Mouse (Mus musculus): ENCODE measurements around the gene Ttn. TPM values are rescaled to one million over a fixed set of nuclear protein-coding genes. Genes with fewer than 3 reads are reported as not detected.
A peak's percentile ranks its signal among the peaks of the same experiment; 100 is the strongest.

Ttn gene
- polyA plus RNA-seq, 1 experiment from 2014 or later, result 608 TPM

DNA sequence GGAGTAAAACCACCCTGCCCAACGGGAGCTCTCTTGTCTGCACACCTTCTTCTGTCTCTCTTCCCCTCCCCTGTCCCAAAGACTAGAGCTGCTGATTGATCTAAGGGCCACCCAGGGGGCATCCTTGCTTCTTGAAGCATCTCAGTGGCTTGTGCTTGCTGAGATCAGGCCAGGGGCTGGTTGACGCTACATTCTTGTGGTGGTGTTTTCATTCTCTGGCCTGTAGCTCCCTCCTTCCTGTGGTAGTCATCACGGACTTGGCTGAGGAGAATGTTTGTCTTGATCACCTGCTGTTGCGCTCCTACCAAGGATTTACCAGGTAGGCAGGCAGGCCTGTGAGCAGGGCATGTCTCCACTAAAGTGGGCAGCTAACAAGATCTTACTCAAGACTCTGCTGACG is 279.6 kb downstream of the Ttn start:
- no peak overlapping the region for H3K4me3 ChIP-seq (ENCODE audit: low read depth, low read length)
- H3K27ac ChIP-seq (ENCODE audit: low read depth, low read length), result no peak overlapping the region
- no peaks in the 10 kb centered on the region for H3K4me1 ChIP-seq (ENCODE audit: control insufficient read depth, insufficient read depth, low read length)
- ATAC-seq (replicated peaks; ENCODE audit: insufficient number of reproducible peaks, low FRiP score, low TSS enrichment), result no peak
- 70% methylated on average over 5 of the region's 5 CpGs for WGBS (ENCODE audit: insufficient replicate concordance)
- no peak overlapping the region for H3K4me2 ChIP-seq
- H3K9ac ChIP-seq (ENCODE audit: low read depth, low read length), result no peak overlapping the region
- H3K27me3 ChIP-seq (ENCODE audit: control insufficient read depth, insufficient read depth, low read length), result no peaks in the 10 kb centered on the region
- peaks cover 18% of the 10 kb centered on the region; the same call in 1 of the 2 replicates for H3K36me3 ChIP-seq (ENCODE audit: control insufficient read depth, insufficient read depth, low read length)
- no peaks in the 10 kb centered on the region for H3K9me3 ChIP-seq (replicated peaks; ENCODE audit: control insufficient read depth, low read length)

DNA sequence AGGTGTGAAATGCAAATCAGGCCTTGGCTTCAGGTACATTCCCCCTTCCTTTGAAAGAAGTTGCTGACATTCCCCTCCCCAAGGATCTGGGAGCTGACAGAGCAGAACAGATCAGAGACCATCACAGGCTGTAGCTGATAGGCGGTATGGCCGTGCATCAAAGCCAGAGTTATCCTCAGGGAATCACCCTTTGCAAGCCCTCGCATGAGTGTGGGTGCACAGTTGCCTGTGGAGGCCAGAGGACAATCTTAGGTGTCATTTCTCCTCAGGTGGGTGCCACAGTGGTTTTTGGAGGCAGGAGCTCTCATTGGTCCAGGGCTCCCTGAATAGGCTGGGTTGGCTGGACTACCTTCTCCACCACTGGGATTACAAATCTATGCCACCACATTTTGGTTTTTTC is 280.2 kb downstream of the Ttn start:
- peaks cover 18% of the 10 kb centered on the region; the same call in 1 of the 2 replicates for H3K36me3 ChIP-seq (ENCODE audit: control insufficient read depth, insufficient read depth, low read length)
- H3K9me3 ChIP-seq (replicated peaks; ENCODE audit: control insufficient read depth, low read length), result no peaks in the 10 kb centered on the region
- 83% methylated on average over 3 of the region's 3 CpGs for WGBS (ENCODE audit: insufficient replicate concordance)
- H3K4me1 ChIP-seq (ENCODE audit: control insufficient read depth, insufficient read depth, low read length), result no peaks in the 10 kb centered on the region
- H3K4me3 ChIP-seq (ENCODE audit: low read depth, low read length), result no peak overlapping the region
- ATAC-seq (replicated peaks; ENCODE audit: insufficient number of reproducible peaks, low FRiP score, low TSS enrichment), result no peak
- H3K9ac ChIP-seq (ENCODE audit: low read depth, low read length), result no peak overlapping the region
- H3K4me2 ChIP-seq, result no peak overlapping the region
- no peak overlapping the region for H3K27ac ChIP-seq (ENCODE audit: low read depth, low read length)
- H3K27me3 ChIP-seq (ENCODE audit: control insufficient read depth, insufficient read depth, low read length), result no peaks in the 10 kb centered on the region

DNA sequence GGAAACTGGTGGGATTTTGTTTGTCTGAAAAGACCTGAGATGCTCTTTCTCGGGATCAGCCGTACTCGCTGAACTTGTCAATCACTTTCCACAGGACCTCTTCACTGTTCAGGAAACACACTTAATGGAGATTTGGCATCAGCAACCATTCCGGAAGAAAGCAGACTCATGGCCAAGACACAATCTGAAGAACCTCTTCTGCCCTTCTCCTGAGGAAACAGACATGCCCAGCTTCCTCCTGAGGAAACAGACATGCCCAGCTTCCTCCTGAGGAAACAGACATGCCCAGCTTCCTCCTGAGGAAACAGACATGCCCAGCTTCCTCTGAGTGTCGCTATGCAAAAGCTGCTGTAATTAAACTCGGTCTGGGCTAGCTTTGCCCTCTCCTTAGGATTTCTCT is 287.1 kb downstream of the Ttn start:
- 71% methylated on average over 6 of the region's 6 CpGs for WGBS (ENCODE audit: insufficient replicate concordance)
- H3K27me3 ChIP-seq (ENCODE audit: control insufficient read depth, insufficient read depth, low read length), result no peaks in the 10 kb centered on the region
- H3K36me3 ChIP-seq (ENCODE audit: control insufficient read depth, insufficient read depth, low read length), result peaks cover 3% of the 10 kb centered on the region
- no peak overlapping the region for H3K4me3 ChIP-seq (ENCODE audit: low read depth, low read length)
- H3K9ac ChIP-seq (ENCODE audit: low read depth, low read length), result no peak overlapping the region
- no peaks in the 10 kb centered on the region for H3K4me1 ChIP-seq (ENCODE audit: control insufficient read depth, insufficient read depth, low read length)
- no peak overlapping the region for H3K27ac ChIP-seq (ENCODE audit: low read depth, low read length)
- ATAC-seq (replicated peaks; ENCODE audit: insufficient number of reproducible peaks, low FRiP score, low TSS enrichment), result no peak
- no peaks in the 10 kb centered on the region for H3K9me3 ChIP-seq (replicated peaks; ENCODE audit: control insufficient read depth, low read length)
- H3K4me2 ChIP-seq, result no peak overlapping the region

DNA sequence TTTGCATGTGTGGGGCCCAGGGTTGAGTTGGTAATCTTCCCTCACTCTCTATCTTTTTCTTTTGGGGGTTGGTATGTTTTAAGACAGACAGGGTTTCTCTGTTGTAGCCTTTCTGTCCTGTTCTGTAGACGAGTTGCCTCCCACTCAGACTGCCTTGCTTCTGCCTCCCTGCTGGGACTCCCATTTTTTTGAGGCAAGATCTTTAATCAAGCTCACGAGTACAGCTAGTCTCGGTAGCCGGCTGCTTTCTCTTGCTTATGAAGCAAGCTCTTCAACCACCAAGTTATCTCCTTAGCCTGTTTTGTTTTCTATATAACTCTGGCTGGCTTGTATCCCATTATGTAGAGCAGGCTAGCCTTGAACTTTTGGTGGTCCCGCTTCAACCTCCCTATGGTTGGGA is 288.6 kb downstream of the Ttn start:
- Histone ChIP-seq H3K27me3 (ENCODE audit: control insufficient read depth, insufficient read depth, low read length) (no peaks in the 10 kb centered on the region), H3K9ac (ENCODE audit: low read depth, low read length) (no peak overlapping the region), H3K9me3 (replicated peaks; ENCODE audit: control insufficient read depth, low read length) (no peaks in the 10 kb centered on the region), H3K4me2 (no peak overlapping the region), H3K4me3 (ENCODE audit: low read depth, low read length) (no peak overlapping the region), H3K27ac (ENCODE audit: low read depth, low read length) (no peak overlapping the region), H3K36me3 (ENCODE audit: control insufficient read depth, insufficient read depth, low read length) (peaks cover 3% of the 10 kb centered on the region), H3K4me1 (ENCODE audit: control insufficient read depth, insufficient read depth, low read length) (no peaks in the 10 kb centered on the region)
- no peak for ATAC-seq (replicated peaks; ENCODE audit: insufficient number of reproducible peaks, low FRiP score, low TSS enrichment)
- WGBS (ENCODE audit: insufficient replicate concordance), result 72% methylated on average over 5 of the region's 5 CpGs

DNA sequence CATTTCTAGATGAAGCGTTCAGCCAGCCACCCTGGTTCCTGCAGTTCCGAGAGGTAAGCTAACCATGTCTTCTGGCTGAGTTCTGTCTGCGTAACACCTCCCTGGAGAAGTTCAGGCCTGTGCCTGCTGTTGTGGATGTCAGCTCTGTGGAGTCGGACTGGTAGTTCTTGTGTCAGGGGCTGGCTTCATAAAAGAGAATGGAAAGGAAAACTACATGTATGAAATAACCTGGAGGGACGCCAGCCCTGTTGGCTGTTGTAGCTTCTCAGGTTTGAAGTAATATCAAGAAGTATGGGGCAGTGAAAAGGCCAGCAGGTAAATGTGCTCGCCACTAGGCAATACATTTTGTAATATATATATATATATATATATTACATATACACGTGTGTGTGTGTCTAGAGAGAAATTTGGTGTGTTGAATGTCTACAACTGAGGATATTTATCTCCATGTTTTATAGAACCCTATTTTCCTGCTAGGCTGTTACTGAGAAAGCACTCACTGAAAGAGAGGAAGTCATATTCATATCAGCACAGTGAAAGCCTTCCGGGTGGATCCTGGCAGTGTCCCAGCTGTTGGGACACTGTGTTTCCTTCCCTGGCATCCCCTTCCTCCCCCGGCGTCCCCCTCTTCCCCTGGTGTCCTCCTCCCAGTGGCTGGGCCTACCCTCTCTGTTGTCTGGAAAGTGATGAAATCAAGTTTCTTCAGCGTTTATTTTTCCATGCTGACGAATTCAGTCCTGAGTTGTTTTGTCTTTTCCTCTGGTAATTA is 291.7 kb downstream of the Ttn start:
- Histone ChIP-seq H3K27me3 (ENCODE audit: control insufficient read depth, insufficient read depth, low read length) (no peaks in the 10 kb centered on the region), H3K4me3 (ENCODE audit: low read depth, low read length) (no peak overlapping the region), H3K27ac (ENCODE audit: low read depth, low read length) (no peak overlapping the region), H3K4me1 (ENCODE audit: control insufficient read depth, insufficient read depth, low read length) (peaks cover 11% of the 10 kb centered on the region), H3K36me3 (ENCODE audit: control insufficient read depth, insufficient read depth, low read length) (peaks cover 5% of the 10 kb centered on the region), H3K4me2 (no peak overlapping the region), H3K9ac (ENCODE audit: low read depth, low read length) (no peak overlapping the region), H3K9me3 (replicated peaks; ENCODE audit: control insufficient read depth, low read length) (no peaks in the 10 kb centered on the region)
- 0 out of 2 replicates have a peak, but pooled peaks have one; percentile 52 for ATAC-seq (replicated peaks; ENCODE audit: insufficient number of reproducible peaks, low FRiP score, low TSS enrichment)
- 73% methylated on average over 12 of the region's 12 CpGs for WGBS (ENCODE audit: insufficient replicate concordance)

DNA sequence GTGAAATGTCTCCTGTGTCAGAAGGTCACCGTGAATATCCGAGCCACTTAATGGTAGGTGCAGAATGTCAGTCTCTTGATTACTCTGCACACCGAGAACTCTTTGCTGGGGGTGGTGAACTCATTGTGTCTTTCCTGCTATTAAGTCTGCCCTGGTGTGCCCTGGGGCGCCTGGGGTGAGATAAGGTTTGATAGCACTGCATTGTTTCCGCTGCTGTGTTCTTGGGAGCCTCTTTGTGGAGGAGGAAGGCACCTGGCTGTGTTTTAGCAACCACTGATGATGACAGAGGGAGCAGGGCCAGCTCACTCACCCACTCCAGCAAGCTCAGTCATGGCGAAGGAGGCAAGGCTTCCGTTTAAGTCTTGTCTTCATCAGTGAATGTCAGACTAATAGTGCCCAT is 294.2 kb downstream of the Ttn start:
- ATAC-seq (replicated peaks; ENCODE audit: insufficient number of reproducible peaks, low FRiP score, low TSS enrichment), result no peak
- Histone ChIP-seq H3K9me3 (replicated peaks; ENCODE audit: control insufficient read depth, low read length) (no peaks in the 10 kb centered on the region), H3K4me3 (ENCODE audit: low read depth, low read length) (no peak overlapping the region), H3K27me3 (ENCODE audit: control insufficient read depth, insufficient read depth, low read length) (no peaks in the 10 kb centered on the region), H3K9ac (ENCODE audit: low read depth, low read length) (no peak overlapping the region), H3K4me1 (ENCODE audit: control insufficient read depth, insufficient read depth, low read length) (peaks cover 11% of the 10 kb centered on the region), H3K4me2 (no peak overlapping the region), H3K36me3 (ENCODE audit: control insufficient read depth, insufficient read depth, low read length) (peaks cover 9% of the 10 kb centered on the region), H3K27ac (ENCODE audit: low read depth, low read length) (0 out of 2 replicates have a peak overlapping the region, but pooled peaks have one; percentile 22)
- 23% methylated on average over 7 of the region's 7 CpGs for WGBS (ENCODE audit: insufficient replicate concordance)

DNA sequence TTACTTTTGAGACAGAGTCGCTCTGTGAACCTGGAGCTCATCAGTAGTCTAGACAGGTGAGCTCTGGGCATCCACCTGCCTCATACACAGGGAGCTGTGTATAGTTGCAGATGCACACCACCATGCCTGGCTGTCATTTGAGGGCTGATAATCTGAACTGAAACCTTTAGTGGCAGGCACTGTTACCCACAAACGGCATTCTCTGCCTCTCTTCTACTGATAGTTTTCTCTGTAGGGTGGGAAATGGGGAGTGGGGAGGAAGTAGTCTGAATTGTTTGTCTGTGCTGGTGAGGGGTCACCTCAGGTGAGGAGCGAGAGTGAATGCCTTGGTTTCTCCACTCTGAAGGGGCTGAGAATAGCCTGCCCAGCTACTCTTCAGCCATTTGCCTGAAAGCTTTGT is 294.7 kb downstream of the Ttn start:
- H3K27me3 ChIP-seq (ENCODE audit: control insufficient read depth, insufficient read depth, low read length), result no peaks in the 10 kb centered on the region
- H3K9ac ChIP-seq (ENCODE audit: low read depth, low read length), result no peak overlapping the region
- 57% methylated on average over 3 of the region's 3 CpGs for WGBS (ENCODE audit: insufficient replicate concordance)
- H3K4me1 ChIP-seq (ENCODE audit: control insufficient read depth, insufficient read depth, low read length), result peaks cover 11% of the 10 kb centered on the region
- H3K9me3 ChIP-seq (replicated peaks; ENCODE audit: control insufficient read depth, low read length), result no peaks in the 10 kb centered on the region
- peaks cover 8% of the 10 kb centered on the region for H3K36me3 ChIP-seq (ENCODE audit: control insufficient read depth, insufficient read depth, low read length)
- no peak for ATAC-seq (replicated peaks; ENCODE audit: insufficient number of reproducible peaks, low FRiP score, low TSS enrichment)
- H3K4me3 ChIP-seq (ENCODE audit: low read depth, low read length), result no peak overlapping the region
- no peak overlapping the region for H3K4me2 ChIP-seq
- H3K27ac ChIP-seq (ENCODE audit: low read depth, low read length), result no peak overlapping the region

DNA sequence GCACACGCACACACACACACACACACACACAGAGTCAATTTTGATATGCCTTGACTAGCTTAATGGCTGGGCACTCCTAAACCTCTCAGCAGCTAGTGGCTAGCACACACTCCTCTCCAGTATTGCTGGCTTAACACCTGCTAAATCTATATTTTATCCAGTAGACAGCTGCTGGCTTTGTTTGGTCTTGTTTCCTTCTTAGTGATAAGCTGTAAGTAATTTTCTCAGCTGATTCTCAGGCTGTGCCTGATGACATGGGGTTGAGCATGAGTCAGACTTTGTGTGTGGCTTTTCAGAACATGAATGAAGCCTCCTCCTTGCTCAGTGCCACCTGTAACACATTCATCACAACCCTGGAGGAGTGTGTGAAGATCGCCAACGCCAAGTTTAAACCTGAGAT is 295.4 kb downstream of the Ttn start:
- Histone ChIP-seq H3K27me3 (ENCODE audit: control insufficient read depth, insufficient read depth, low read length) (no peaks in the 10 kb centered on the region), H3K36me3 (ENCODE audit: control insufficient read depth, insufficient read depth, low read length) (peaks cover 6% of the 10 kb centered on the region; the same call in 1 of the 2 replicates), H3K27ac (ENCODE audit: low read depth, low read length) (no peak overlapping the region), H3K4me2 (no peak overlapping the region), H3K9ac (ENCODE audit: low read depth, low read length) (no peak overlapping the region), H3K9me3 (replicated peaks; ENCODE audit: control insufficient read depth, low read length) (no peaks in the 10 kb centered on the region), H3K4me1 (ENCODE audit: control insufficient read depth, insufficient read depth, low read length) (peaks cover 11% of the 10 kb centered on the region), H3K4me3 (ENCODE audit: low read depth, low read length) (no peak overlapping the region)
- no peak for ATAC-seq (replicated peaks; ENCODE audit: insufficient number of reproducible peaks, low FRiP score, low TSS enrichment)
- WGBS (ENCODE audit: insufficient replicate concordance), result 91% methylated on average over 3 of the region's 3 CpGs

DNA sequence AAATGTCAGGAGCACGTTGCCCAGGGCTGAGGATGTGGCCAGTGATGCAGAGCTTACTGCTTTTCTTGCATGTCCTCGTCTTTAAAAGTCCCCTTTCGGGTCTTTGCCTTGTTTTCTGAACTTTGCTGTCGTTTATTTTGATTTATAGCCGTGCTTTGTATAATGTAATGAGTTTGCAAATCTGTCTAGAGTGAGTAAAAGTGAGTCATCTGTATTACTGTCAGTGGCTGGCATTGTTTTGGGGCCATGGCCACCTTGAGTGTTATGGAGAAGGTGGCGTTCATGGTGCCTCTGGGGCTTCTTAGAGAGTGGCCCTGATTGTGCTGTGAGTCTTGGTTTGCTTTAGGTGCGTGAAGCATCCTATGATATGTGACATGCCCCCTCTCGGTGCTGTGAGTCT is 300.0 kb downstream of the Ttn start:
- Histone ChIP-seq H3K27me3 (ENCODE audit: control insufficient read depth, insufficient read depth, low read length) (no peaks in the 10 kb centered on the region), H3K9me3 (replicated peaks; ENCODE audit: control insufficient read depth, low read length) (no peaks in the 10 kb centered on the region), H3K4me1 (ENCODE audit: control insufficient read depth, insufficient read depth, low read length) (no peaks in the 10 kb centered on the region), H3K36me3 (ENCODE audit: control insufficient read depth, insufficient read depth, low read length) (peaks cover 7% of the 10 kb centered on the region; the same call in 1 of the 2 replicates), H3K9ac (ENCODE audit: low read depth, low read length) (no peak overlapping the region), H3K4me2 (no peak overlapping the region), H3K27ac (ENCODE audit: low read depth, low read length) (no peak overlapping the region), H3K4me3 (ENCODE audit: low read depth, low read length) (no peak overlapping the region)
- 85% methylated on average over 8 of the region's 8 CpGs for WGBS (ENCODE audit: insufficient replicate concordance)
- ATAC-seq (replicated peaks; ENCODE audit: insufficient number of reproducible peaks, low FRiP score, low TSS enrichment), result no peak

All from heart, embryonic 11.5 days (tissue).